Mouse (Mus musculus) stomach, embryonic 14.5 days (tissue): ENCODE measurements around the gene Cfap299. TPM values are rescaled to one million over a fixed set of nuclear protein-coding genes. Genes with fewer than 3 reads are reported as not detected.

Source experiments
- ATAC-seq: fragments of 200-750 bp; cut with Nextera tagmentation; 2 replicates; pipeline ENCODE4 v1.8.0; 2017; ENCODE audit warnings: low read depth, moderate TSS enrichment; ENCODE audit not compliant: insufficient number of reproducible peaks, insufficient read depth, low FRiP score
- H3K27ac ChIP-seq: fragments of 300-500 bp; sonication (generic); 2 replicates; pipeline ENCODE4 v1.5.1; 2014; ENCODE audit warnings: mild to moderate bottlenecking, low read length, moderate library complexity, mixed read lengths
- H3K27me3 ChIP-seq: fragments of 300-500 bp; sonication (generic); 2 replicates; pipeline ENCODE4 v1.6.1; 2014; ENCODE audit warnings: low read length, control low read depth, mixed read lengths; ENCODE audit not compliant: control insufficient read depth, insufficient read depth
- H3K36me3 ChIP-seq: fragments of 300-500 bp; sonication (generic); 2 replicates; pipeline ENCODE4 v1.6.1; 2014; ENCODE audit warnings: mild to moderate bottlenecking, control low read depth, low read length, moderate library complexity, mixed read lengths; ENCODE audit not compliant: control insufficient read depth, insufficient read depth
- H3K4me1 ChIP-seq: fragments of 300-500 bp; sonication (generic); 2 replicates; pipeline ENCODE4 v1.6.1; 2014; ENCODE audit warnings: low read length, control low read depth, mixed read lengths; ENCODE audit not compliant: control insufficient read depth, insufficient read depth
- H3K4me2 ChIP-seq: fragments of 300-500 bp; sonication (generic); replicated peaks from 2 replicates; pipeline ENCODE4 v1.6.1; 2014; ENCODE audit warnings: low read depth, low read length, control low read depth
- H3K4me3 ChIP-seq: fragments of 300-500 bp; sonication (generic); 2 replicates; pipeline ENCODE4 v1.5.1; 2014; ENCODE audit warnings: low read depth, low read length, control low read depth
- H3K9ac ChIP-seq: fragments of 300-500 bp; sonication (generic); replicated peaks from 2 replicates; pipeline ENCODE4 v1.6.1; 2014; ENCODE audit warnings: low read depth, mild to moderate bottlenecking, control low read depth, low read length, moderate library complexity, mixed read lengths
- H3K9me3 ChIP-seq: fragments of 300-500 bp; sonication (generic); 2 replicates; pipeline ENCODE4 v1.6.1; 2016; ENCODE audit warnings: low read depth, low read length, control low read depth; ENCODE audit not compliant: control insufficient read depth
- WGBS: fragments of 180-500 bp; shearing (Covaris S2); extraction: QIAGEN DNeasy Blood & Tissue Kit; methylation state at CpG from one replicate; pipeline ENCODE4 v1.1.7; 2014; 5-methylcytosine and 5-hydroxymethylcytosine counted together
- polyA plus RNA-seq: library from polyadenylated mRNA; unstranded; fragments of >200 nt; fragmentation: Nextera tagmentation; extraction: Ambion mirVana; gene quantifications from 2 replicates; pipeline ENCODE4 v1.2.1, GENCODE M21; 2014

Gene Cfap299
- polyA plus RNA-seq, 1 experiment from 2014 or later = 0.59 TPM

- ATAC-seq = no peak
- no peaks in the 10 kb centered on the region for H3K9me3 ChIP-seq
- H3K4me1 ChIP-seq = no peaks in the 10 kb centered on the region
- no peaks in the 10 kb centered on the region for H3K36me3 ChIP-seq
- no peak overlapping the region for H3K4me2 ChIP-seq
- no peak overlapping the region for H3K4me3 ChIP-seq
- 84% methylated on average over 4 of the region's 4 CpGs for WGBS
- H3K27me3 ChIP-seq = no peaks in the 10 kb centered on the region
- no peak overlapping the region for H3K27ac ChIP-seq
- no peak overlapping the region for H3K9ac ChIP-seq
These were observed 232.2 kb downstream of the Cfap299 start for GRCm38 (mm10) chr5:98561301-98561700.

GRCm38 (mm10) chr5:98562806-98563205, 233.7 kb downstream of the Cfap299 start:
- WGBS = 66% methylated on average over 9 of the region's 9 CpGs
- ATAC-seq = no peak
- H3K4me2 ChIP-seq = no peak overlapping the region

GRCm38 (mm10) chr5:98563801-98564200, 234.7 kb downstream of the Cfap299 start:
- Histone ChIP-seq H3K9ac (no peak overlapping the region), H3K4me3 (no peak overlapping the region), H3K4me1 (0 out of 2 replicates have a peak, but pooled peaks cover 4% of the 10 kb centered on the region), H3K4me2 (no peak overlapping the region), H3K36me3 (no peaks in the 10 kb centered on the region), H3K9me3 (no peaks in the 10 kb centered on the region), H3K27me3 (no peaks in the 10 kb centered on the region), H3K27ac (no peak overlapping the region)
- ATAC-seq = no peak
- WGBS = 64% methylated on average over 9 of the region's 9 CpGs

More at GRCm38 (mm10) chr5:98562806-98563205, 233.7 kb downstream of the Cfap299 start:
- Histone ChIP-seq H3K4me1 (0 out of 2 replicates have a peak, but pooled peaks cover 4% of the 10 kb centered on the region), H3K36me3 (no peaks in the 10 kb centered on the region), H3K27ac (no peak overlapping the region), H3K9ac (no peak overlapping the region), H3K27me3 (no peaks in the 10 kb centered on the region), H3K4me3 (no peak overlapping the region), H3K9me3 (no peaks in the 10 kb centered on the region)

- Histone ChIP-seq H3K27ac (no peak overlapping the region), H3K4me2 (no peak overlapping the region), H3K27me3 (no peaks in the 10 kb centered on the region), H3K9ac (no peak overlapping the region), H3K4me1 (0 out of 2 replicates have a peak, but pooled peaks cover 4% of the 10 kb centered on the region), H3K36me3 (no peaks in the 10 kb centered on the region), H3K4me3 (no peak overlapping the region), H3K9me3 (no peaks in the 10 kb centered on the region)
- WGBS = 52% methylated on average over 6 of the region's 6 CpGs
- no peak for ATAC-seq
These were observed 237.5 kb downstream of the Cfap299 start for GRCm38 (mm10) chr5:98566461-98567193.

- Histone ChIP-seq H3K27ac (no peak overlapping the region), H3K4me3 (no peak overlapping the region), H3K9ac (no peak overlapping the region), H3K9me3 (no peaks in the 10 kb centered on the region), H3K4me1 (0 out of 2 replicates have a peak, but pooled peaks cover 4% of the 10 kb centered on the region), H3K4me2 (no peak overlapping the region), H3K36me3 (no peaks in the 10 kb centered on the region), H3K27me3 (no peaks in the 10 kb centered on the region)
- 92% methylated on average over 4 of the region's 4 CpGs for WGBS
- ATAC-seq = no peak
These were observed 239.4 kb downstream of the Cfap299 start for GRCm38 (mm10) chr5:98568481-98568880.

- H3K9ac ChIP-seq = no peak overlapping the region
- no peak for ATAC-seq
- H3K27ac ChIP-seq = no peak overlapping the region
- H3K4me3 ChIP-seq = no peak overlapping the region
- H3K9me3 ChIP-seq = no peaks in the 10 kb centered on the region
- no peaks in the 10 kb centered on the region for H3K36me3 ChIP-seq
- H3K27me3 ChIP-seq = no peaks in the 10 kb centered on the region
- no peak overlapping the region for H3K4me2 ChIP-seq
- 24% methylated on average over 3 of the region's 3 CpGs for WGBS
- 0 out of 2 replicates have a peak, but pooled peaks cover 4% of the 10 kb centered on the region for H3K4me1 ChIP-seq
These were observed 240.0 kb downstream of the Cfap299 start for GRCm38 (mm10) chr5:98569029-98569513.

- no peak overlapping the region for H3K27ac ChIP-seq
- 76% methylated on average over 4 of the region's 4 CpGs for WGBS
- no peaks in the 10 kb centered on the region for H3K36me3 ChIP-seq
- no peaks in the 10 kb centered on the region; the same call in 1 of the 2 replicates for H3K4me1 ChIP-seq
- ATAC-seq = no peak
- H3K4me3 ChIP-seq = no peak overlapping the region
- no peaks in the 10 kb centered on the region for H3K27me3 ChIP-seq
- H3K9me3 ChIP-seq = no peaks in the 10 kb centered on the region
- no peak overlapping the region for H3K4me2 ChIP-seq
- no peak overlapping the region for H3K9ac ChIP-seq
These were observed 243.3 kb downstream of the Cfap299 start for GRCm38 (mm10) chr5:98572392-98572791.

- 55% methylated on average over 12 of the region's 12 CpGs for WGBS
- H3K36me3 ChIP-seq = no peaks in the 10 kb centered on the region
- H3K27me3 ChIP-seq = no peaks in the 10 kb centered on the region
- no peaks in the 10 kb centered on the region for H3K9me3 ChIP-seq
- no peak overlapping the region for H3K9ac ChIP-seq
- H3K4me2 ChIP-seq = no peak overlapping the region
- H3K4me1 ChIP-seq = no peaks in the 10 kb centered on the region; the same call in 1 of the 2 replicates
- H3K4me3 ChIP-seq = no peak overlapping the region
- H3K27ac ChIP-seq = no peak overlapping the region
- no peak for ATAC-seq
These were observed 245.8 kb downstream of the Cfap299 start for GRCm38 (mm10) chr5:98574711-98575470.
